Mouse (Mus musculus) embryonic facial prominence, embryonic 15.5 days (tissue): ENCODE results near the gene Ccdc73. TPM values are rescaled to one million over a fixed set of nuclear protein-coding genes. Genes with fewer than 3 reads are reported as not detected.
"Not testable (repeated sequence)": the region's sequence is repeated elsewhere in the genome, so short reads cannot be mapped to it uniquely, and the experiment has no call there.

Source experiments
- ATAC-seq: fragments of 200-750 bp; cut with Nextera tagmentation; 2 replicates; pipeline ENCODE4 v1.8.0; 2017; ENCODE audit warnings: low read depth, moderate TSS enrichment; ENCODE audit not compliant: insufficient number of reproducible peaks, low FRiP score, low TSS enrichment
- H3K27ac ChIP-seq: fragments of 300-500 bp; sonication (generic); replicated peaks from 2 replicates; pipeline ENCODE4 v1.5.1; 2015; ENCODE audit warnings: mild to moderate bottlenecking, inconsistent platforms
- H3K27me3 ChIP-seq: fragments of 300-500 bp; sonication (generic); 2 replicates; pipeline ENCODE4 v1.6.1; 2015; ENCODE audit warnings: inconsistent platforms
- H3K36me3 ChIP-seq: fragments of 300-500 bp; sonication (generic); 2 replicates; pipeline ENCODE4 v1.6.1; 2015; ENCODE audit warnings: mild to moderate bottlenecking, inconsistent platforms
- H3K4me1 ChIP-seq: fragments of 300-500 bp; sonication (generic); 2 replicates; pipeline ENCODE4 v1.6.1; 2015; ENCODE audit warnings: inconsistent platforms
- H3K4me2 ChIP-seq: fragments of 300-500 bp; sonication (generic); replicated peaks from 2 replicates; pipeline ENCODE4 v1.6.1; 2015; ENCODE audit warnings: mild to moderate bottlenecking, inconsistent platforms
- H3K4me3 ChIP-seq: fragments of 300-500 bp; sonication (generic); replicated peaks from 2 replicates; pipeline ENCODE4 v1.5.1; 2015; ENCODE audit warnings: mild to moderate bottlenecking, inconsistent platforms
- H3K9ac ChIP-seq: fragments of 300-500 bp; sonication (generic); 2 replicates; pipeline ENCODE4 v1.6.1; 2015; ENCODE audit warnings: inconsistent platforms
- H3K9me3 ChIP-seq: fragments of 300-500 bp; sonication (generic); replicated peaks from 2 replicates; pipeline ENCODE4 v1.6.1; 2016; ENCODE audit warnings: inconsistent platforms
- WGBS: fragments of 180-500 bp; shearing (Covaris S2); methylation state at CpG from one replicate; pipeline ENCODE4 v1.1.7; 2015; 5-methylcytosine and 5-hydroxymethylcytosine counted together
- polyA plus RNA-seq: library from polyadenylated mRNA; unstranded; fragments of >200 nt; fragmentation: Nextera tagmentation; extraction: Ambion mirVana; gene quantifications from 2 replicates; pipeline ENCODE4 v1.2.1, GENCODE M21; 2015

Ccdc73 gene
- polyA plus RNA-seq, 1 experiment from 2014 or later = 5.4 TPM

GRCm38 (mm10) chr2:104996201-104996600 is 128.6 kb downstream of the Ccdc73 start:
- Histone ChIP-seq H3K27me3 (no peaks in the 10 kb centered on the region), H3K27ac (no peak overlapping the region), H3K9me3 (no peaks in the 10 kb centered on the region), H3K4me3 (no peak overlapping the region), H3K4me2 (no peak overlapping the region), H3K9ac (no peak overlapping the region), H3K4me1 (no peaks in the 10 kb centered on the region), H3K36me3 (peaks cover 17% of the 10 kb centered on the region; the same call in 1 of the 2 replicates)
- no peak for ATAC-seq
- 76% methylated on average over 3 of the region's 3 CpGs for WGBS

- H3K4me3 ChIP-seq = no peak overlapping the region
- no peak overlapping the region for H3K27ac ChIP-seq
- no peak overlapping the region for H3K4me2 ChIP-seq
- ATAC-seq = no peak
- no peaks in the 10 kb centered on the region for H3K9me3 ChIP-seq
- H3K36me3 ChIP-seq = peaks cover 74% of the 10 kb centered on the region
- H3K27me3 ChIP-seq = no peaks in the 10 kb centered on the region
- H3K9ac ChIP-seq = no peak overlapping the region
- no peaks in the 10 kb centered on the region for H3K4me1 ChIP-seq
These were observed 139.6 kb downstream of the Ccdc73 start for GRCm38 (mm10) chr2:105007236-105007635.

GRCm38 (mm10) chr2:105016192-105016966 is 148.8 kb downstream of the Ccdc73 start:
- peak overlapping the region; percentile 75 for H3K27ac ChIP-seq
- H3K36me3 ChIP-seq = peaks cover 23% of the 10 kb centered on the region
- no peaks in the 10 kb centered on the region for H3K27me3 ChIP-seq
- H3K4me1 ChIP-seq = peaks cover 8% of the 10 kb centered on the region
- H3K9me3 ChIP-seq = no peaks in the 10 kb centered on the region
- ATAC-seq = peak; percentile 80
- WGBS = under 1% methylated on average over 43 of the region's 43 CpGs
- peak overlapping the region; percentile 59 for H3K4me2 ChIP-seq
- H3K9ac ChIP-seq = peak overlapping the region; percentile 91
- peak overlapping the region; percentile 89 for H3K4me3 ChIP-seq

GRCm38 (mm10) chr2:105016967-105017287 is 149.3 kb downstream of the Ccdc73 start, which contains the start of gene Eif3m:
Gene Eif3m (minus strand): TSS chr2:105017080.
- peak; percentile 99 for ATAC-seq
- H3K4me2 ChIP-seq = peak within 1 kb of the TSS; percentile 59
- H3K4me3 ChIP-seq = peak within 1 kb of the TSS; percentile 89
- WGBS = 0% methylated on average over 18 of the region's 25 CpGs
- no peaks in the 10 kb centered on the region for H3K9me3 ChIP-seq
- H3K36me3 ChIP-seq = peaks cover 19% of the 10 kb centered on the region
- H3K9ac ChIP-seq = peak within 1 kb of the TSS; percentile 91
- peak within 1 kb of the TSS; percentile 75 for H3K27ac ChIP-seq
- peaks cover 8% of the 10 kb centered on the region for H3K4me1 ChIP-seq
- no peaks in the 10 kb centered on the region for H3K27me3 ChIP-seq

- H3K27me3 ChIP-seq = no peaks in the 10 kb centered on the region
- peaks cover 11% of the 10 kb centered on the region for H3K36me3 ChIP-seq
- peaks cover 8% of the 10 kb centered on the region for H3K4me1 ChIP-seq
- no peak overlapping the region for H3K9ac ChIP-seq
- no peak overlapping the region for H3K4me3 ChIP-seq
- H3K4me2 ChIP-seq = peak overlapping the region; percentile 59; the same call in 1 of the 2 replicates
- 82% methylated on average over 3 of the region's 3 CpGs for whole genome bisulfite sequencing
- no peak overlapping the region for H3K27ac ChIP-seq
- ATAC-seq = no peak
- H3K9me3 ChIP-seq = no peaks in the 10 kb centered on the region
These were observed 150.2 kb downstream of the Ccdc73 start for GRCm38 (mm10) chr2:105017802-105018201.

GRCm38 (mm10) chr2:105019457-105019856 is 151.9 kb downstream of the Ccdc73 start:
- Histone ChIP-seq H3K27me3 (no peaks in the 10 kb centered on the region), H3K9me3 (no peaks in the 10 kb centered on the region), H3K27ac (no peak overlapping the region), H3K36me3 (no peaks in the 10 kb centered on the region), H3K4me1 (peaks cover 8% of the 10 kb centered on the region), H3K4me2 (no peak overlapping the region), H3K4me3 (no peak overlapping the region), H3K9ac (no peak overlapping the region)
- ATAC-seq = no peak
- 78% methylated on average over 1 of the region's 1 CpGs for WGBS

GRCm38 (mm10) chr2:105021256-105021655 is 153.7 kb downstream of the Ccdc73 start:
- Histone ChIP-seq H3K9ac (no peak overlapping the region), H3K4me1 (peaks cover 4% of the 10 kb centered on the region), H3K9me3 (no peaks in the 10 kb centered on the region), H3K27ac (no peak overlapping the region), H3K27me3 (no peaks in the 10 kb centered on the region), H3K36me3 (no peaks in the 10 kb centered on the region), H3K4me3 (no peak overlapping the region), H3K4me2 (no peak overlapping the region)
- WGBS = 85% methylated on average over 12 of the region's 12 CpGs
- no peak for ATAC-seq

- Histone ChIP-seq H3K27ac (no peak overlapping the region), H3K9me3 (no peaks in the 10 kb centered on the region), H3K27me3 (no peaks in the 10 kb centered on the region), H3K4me2 (no peak overlapping the region), H3K4me1 (peaks cover 4% of the 10 kb centered on the region), H3K4me3 (no peak overlapping the region), H3K9ac (no peak overlapping the region), H3K36me3 (no peaks in the 10 kb centered on the region)
- WGBS = 90% methylated on average over 2 of the region's 2 CpGs
- no peak for ATAC-seq
These were observed 154.2 kb downstream of the Ccdc73 start for GRCm38 (mm10) chr2:105021836-105022235.

- H3K9me3 ChIP-seq = no peaks in the 10 kb centered on the region
- H3K27me3 ChIP-seq = no peaks in the 10 kb centered on the region
- 76% methylated on average over 6 of the region's 6 CpGs for WGBS
- ATAC-seq = no peak
- no peak overlapping the region for H3K4me2 ChIP-seq
- no peak overlapping the region for H3K9ac ChIP-seq
- no peak overlapping the region for H3K27ac ChIP-seq
- no peaks in the 10 kb centered on the region for H3K36me3 ChIP-seq
- H3K4me3 ChIP-seq = no peak overlapping the region
- H3K4me1 ChIP-seq = no peaks in the 10 kb centered on the region
These were observed 155.5 kb downstream of the Ccdc73 start for GRCm38 (mm10) chr2:105023031-105023615.

GRCm38 (mm10) chr2:105023815-105024214 is 156.2 kb downstream of the Ccdc73 start:
- Histone ChIP-seq H3K9me3 (no peaks in the 10 kb centered on the region), H3K4me3 (no peak overlapping the region), H3K4me2 (no peak overlapping the region), H3K4me1 (no peaks in the 10 kb centered on the region), H3K36me3 (no peaks in the 10 kb centered on the region), H3K9ac (no peak overlapping the region), H3K27ac (no peak overlapping the region), H3K27me3 (no peaks in the 10 kb centered on the region)
- 77% methylated on average over 4 of the region's 4 CpGs for WGBS
- ATAC-seq = no peak

GRCm38 (mm10) chr2:105025610-105026009 is 158.0 kb downstream of the Ccdc73 start:
- H3K4me3 ChIP-seq, H3K4me1 ChIP-seq, H3K9me3 ChIP-seq, H3K27me3 ChIP-seq, ATAC-seq, H3K36me3 ChIP-seq, H3K4me2 ChIP-seq, H3K9ac ChIP-seq, H3K27ac ChIP-seq: not testable (repeated sequence)
- 66% methylated on average over 12 of the region's 12 CpGs for WGBS
